Mouse (Mus musculus) erythroblast, embryonic 14.5 days (primary cell): ENCODE results near the gene Otub1.

ENCODE experiments used
- GATA1 ChIP-seq: IDR thresholded peaks from 2 replicates; pipeline ENCODE4 v1.6.1; 2012; ENCODE audit warnings: low read length, inconsistent platforms, mixed read lengths
- TAL1 ChIP-seq: IDR thresholded peaks from 3 replicates; pipeline ENCODE4 v1.6.1; 2012; ENCODE audit warnings: low read length, inconsistent platforms, mixed read lengths

DNA sequence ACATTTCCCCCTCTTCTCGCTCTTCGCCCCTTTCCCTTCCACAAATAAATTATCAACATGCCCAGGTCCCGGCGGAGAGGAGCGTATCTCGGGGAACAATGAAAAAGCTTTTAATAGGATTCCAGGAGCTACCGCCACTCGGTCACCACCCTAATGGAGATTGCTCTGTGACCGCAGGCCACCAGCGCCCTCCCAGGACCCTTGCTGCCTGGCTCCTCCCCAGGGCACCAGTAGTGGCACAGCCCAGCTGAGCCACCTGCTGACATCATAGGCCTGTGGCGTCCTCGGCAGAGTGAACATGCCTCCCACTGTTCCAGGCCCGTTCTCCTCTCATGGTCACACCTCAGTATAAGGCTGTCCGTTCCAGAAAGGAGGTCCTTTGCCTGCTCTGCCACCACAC lies 48.4 kb downstream of the Otub1 start:
- TF ChIP-seq GATA1 (no peak), TAL1 (no peak)
